Mouse (Mus musculus): ENCODE data around the gene Nus1. TPM values are rescaled to one million over a fixed set of nuclear protein-coding genes. Genes with fewer than 3 reads are reported as not detected.

The Nus1 gene
- polyA plus RNA-seq (2015; fragmentation: Nextera tagmentation; extraction: Ambion mirVana) = 8.3 and 8.4 TPM in 2 replicates

GRCm38 (mm10) chr10:52417299-52417997 is at the start of gene Nus1:
Nus1 (plus strand) TSS chr10:52417547.
- H3K4me3 ChIP-seq (ENCODE audit: low read length) = peak within 1 kb of the TSS; percentile 87
- ATAC-seq (replicated peaks; ENCODE audit: extremely low read depth, insufficient read depth, low FRiP score) = peak; percentile 97
- H3K36me3 ChIP-seq (ENCODE audit: control insufficient read depth, insufficient read depth) = no peaks in the 10 kb centered on the region
- no peaks in the 10 kb centered on the region for H3K9me3 ChIP-seq (replicated peaks; ENCODE audit: control insufficient read depth, low read length)
- H3K4me1 ChIP-seq (ENCODE audit: control insufficient read depth, insufficient read depth, low read length) = peaks cover 29% of the 10 kb centered on the region
- H3K27ac ChIP-seq (ENCODE audit: low read length) = peak within 1 kb of the TSS; percentile 95
- H3K9ac ChIP-seq (ENCODE audit: low read length) = peak within 1 kb of the TSS; percentile 93
- no peaks in the 10 kb centered on the region for H3K27me3 ChIP-seq (ENCODE audit: control insufficient read depth, insufficient read depth, low read length)
- under 1% methylated on average over 60 of the region's 79 CpGs for WGBS
- peak within 1 kb of the TSS; percentile 75 for H3K4me2 ChIP-seq (ENCODE audit: low read depth, low read length)

- H3K4me1 ChIP-seq (ENCODE audit: control insufficient read depth, insufficient read depth, low read length) = no peaks in the 10 kb centered on the region
- no peak for ATAC-seq (replicated peaks; ENCODE audit: extremely low read depth, insufficient read depth, low FRiP score)
- WGBS = 69% methylated on average over 4 of the region's 4 CpGs
These were observed 49.0 kb upstream of the Nus1 start for GRCm38 (mm10) chr10:52368376-52368775.

DNA sequence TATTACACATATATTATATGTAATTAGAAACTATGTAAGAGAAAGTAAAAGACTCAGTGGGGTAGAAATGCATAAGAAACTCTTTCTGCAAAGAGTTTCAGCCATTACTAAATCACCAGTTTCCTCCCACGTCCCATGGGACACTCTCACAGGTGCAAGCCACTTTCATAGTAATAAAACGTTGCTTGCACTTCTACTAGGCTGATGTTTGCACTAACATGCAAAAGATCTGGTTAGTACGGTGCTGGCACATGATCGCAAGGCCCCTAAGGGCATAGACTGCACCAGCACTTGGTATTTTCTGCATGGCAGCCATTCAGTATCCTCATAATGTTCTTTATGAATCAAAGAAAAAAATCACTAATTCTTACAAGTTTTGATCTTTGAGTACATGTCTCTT is 43.5 kb upstream of the Nus1 start:
- Histone ChIP-seq H3K4me3 (ENCODE audit: low read length) (no peak overlapping the region), H3K9me3 (replicated peaks; ENCODE audit: control insufficient read depth, low read length) (no peaks in the 10 kb centered on the region), H3K36me3 (ENCODE audit: control insufficient read depth, insufficient read depth) (no peaks in the 10 kb centered on the region), H3K4me1 (ENCODE audit: control insufficient read depth, insufficient read depth, low read length) (no peaks in the 10 kb centered on the region), H3K27me3 (ENCODE audit: control insufficient read depth, insufficient read depth, low read length) (no peaks in the 10 kb centered on the region), H3K4me2 (ENCODE audit: low read depth, low read length) (no peak overlapping the region), H3K9ac (ENCODE audit: low read length) (no peak overlapping the region), H3K27ac (ENCODE audit: low read length) (no peak overlapping the region)
- no peak for ATAC-seq (replicated peaks; ENCODE audit: extremely low read depth, insufficient read depth, low FRiP score)
- 81% methylated on average over 4 of the region's 4 CpGs for WGBS

More at GRCm38 (mm10) chr10:52368376-52368775, 49.0 kb upstream of the Nus1 start:
- Histone ChIP-seq H3K27ac (ENCODE audit: low read length) (no peak overlapping the region), H3K4me3 (ENCODE audit: low read length) (no peak overlapping the region), H3K9me3 (replicated peaks; ENCODE audit: control insufficient read depth, low read length) (no peaks in the 10 kb centered on the region), H3K4me2 (ENCODE audit: low read depth, low read length) (no peak overlapping the region), H3K9ac (ENCODE audit: low read length) (no peak overlapping the region), H3K36me3 (ENCODE audit: control insufficient read depth, insufficient read depth) (no peaks in the 10 kb centered on the region), H3K27me3 (ENCODE audit: control insufficient read depth, insufficient read depth, low read length) (no peaks in the 10 kb centered on the region)

GRCm38 (mm10) chr10:52374651-52375050 is 42.7 kb upstream of the Nus1 start:
- H3K4me2 ChIP-seq (ENCODE audit: low read depth, low read length) = no peak overlapping the region
- no peaks in the 10 kb centered on the region for H3K27me3 ChIP-seq (ENCODE audit: control insufficient read depth, insufficient read depth, low read length)
- H3K9me3 ChIP-seq (replicated peaks; ENCODE audit: control insufficient read depth, low read length) = no peaks in the 10 kb centered on the region
- H3K4me1 ChIP-seq (ENCODE audit: control insufficient read depth, insufficient read depth, low read length) = peaks cover 2% of the 10 kb centered on the region; the same call in 1 of the 2 replicates
- H3K9ac ChIP-seq (ENCODE audit: low read length) = no peak overlapping the region
- no peak overlapping the region for H3K4me3 ChIP-seq (ENCODE audit: low read length)
- ATAC-seq (replicated peaks; ENCODE audit: extremely low read depth, insufficient read depth, low FRiP score) = no peak
- no peaks in the 10 kb centered on the region for H3K36me3 ChIP-seq (ENCODE audit: control insufficient read depth, insufficient read depth)
- H3K27ac ChIP-seq (ENCODE audit: low read length) = no peak overlapping the region

DNA sequence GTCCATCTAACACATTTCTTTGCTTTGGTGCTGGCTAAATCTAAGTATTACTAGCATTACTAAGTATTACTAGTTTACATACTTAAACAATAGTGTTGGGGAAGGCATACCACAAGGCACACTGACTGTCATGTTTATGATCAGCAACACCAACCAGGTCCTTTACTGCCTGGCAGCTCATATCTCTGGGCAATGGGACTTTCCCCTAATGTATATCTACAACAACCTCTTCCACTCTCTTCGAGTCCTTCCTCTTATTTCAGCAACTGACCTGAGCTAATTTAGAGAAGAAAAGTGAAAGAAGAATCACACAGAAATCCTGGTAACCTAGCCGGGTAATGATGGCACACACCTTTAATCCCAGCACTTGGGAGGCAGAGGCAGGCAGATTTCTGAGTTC is 40.9 kb upstream of the Nus1 start:
- no peaks in the 10 kb centered on the region for H3K9me3 ChIP-seq (replicated peaks; ENCODE audit: control insufficient read depth, low read length)
- H3K36me3 ChIP-seq (ENCODE audit: control insufficient read depth, insufficient read depth) = no peaks in the 10 kb centered on the region
- H3K27ac ChIP-seq (ENCODE audit: low read length) = no peak overlapping the region
- H3K9ac ChIP-seq (ENCODE audit: low read length) = no peak overlapping the region
- no peak overlapping the region for H3K4me2 ChIP-seq (ENCODE audit: low read depth, low read length)
- no peaks in the 10 kb centered on the region for H3K27me3 ChIP-seq (ENCODE audit: control insufficient read depth, insufficient read depth, low read length)
- 78% methylated on average over 2 of the region's 2 CpGs for WGBS
- H3K4me1 ChIP-seq (ENCODE audit: control insufficient read depth, insufficient read depth, low read length) = peaks cover 7% of the 10 kb centered on the region
- no peak for ATAC-seq (replicated peaks; ENCODE audit: extremely low read depth, insufficient read depth, low FRiP score)
- no peak overlapping the region for H3K4me3 ChIP-seq (ENCODE audit: low read length)

DNA sequence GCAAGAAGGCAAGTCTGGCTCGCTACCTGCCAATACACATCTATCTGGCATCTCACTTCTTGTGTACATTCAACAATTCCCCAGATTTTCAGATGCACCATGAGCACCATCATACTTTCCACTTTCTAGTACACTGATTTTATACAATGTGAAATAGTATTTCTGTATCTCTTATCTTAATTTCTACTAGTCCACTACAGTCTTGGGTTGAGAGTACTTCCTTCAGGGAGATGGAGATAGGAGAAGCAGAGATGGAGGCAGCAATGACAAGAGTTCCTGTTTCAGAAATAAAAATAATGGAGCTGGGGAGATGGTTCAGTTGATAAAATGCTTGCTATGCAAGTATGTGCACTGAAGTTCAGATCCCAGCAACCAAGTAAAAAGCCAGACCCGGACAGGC is 39.5 kb upstream of the Nus1 start:
- no peaks in the 10 kb centered on the region for H3K27me3 ChIP-seq (ENCODE audit: control insufficient read depth, insufficient read depth, low read length)
- 87% methylated on average over 2 of the region's 2 CpGs for WGBS
- ATAC-seq (replicated peaks; ENCODE audit: extremely low read depth, insufficient read depth, low FRiP score) = no peak
- H3K4me2 ChIP-seq (ENCODE audit: low read depth, low read length) = no peak overlapping the region
- no peak overlapping the region for H3K4me3 ChIP-seq (ENCODE audit: low read length)
- no peak overlapping the region for H3K9ac ChIP-seq (ENCODE audit: low read length)
- peaks cover 8% of the 10 kb centered on the region for H3K4me1 ChIP-seq (ENCODE audit: control insufficient read depth, insufficient read depth, low read length)
- no peaks in the 10 kb centered on the region for H3K36me3 ChIP-seq (ENCODE audit: control insufficient read depth, insufficient read depth)
- H3K9me3 ChIP-seq (replicated peaks; ENCODE audit: control insufficient read depth, low read length) = no peaks in the 10 kb centered on the region
- no peak overlapping the region for H3K27ac ChIP-seq (ENCODE audit: low read length)

GRCm38 (mm10) chr10:52381321-52381801 is 36.0 kb upstream of the Nus1 start:
- no peaks in the 10 kb centered on the region for H3K36me3 ChIP-seq (ENCODE audit: control insufficient read depth, insufficient read depth)
- peak; percentile 37 for ATAC-seq (replicated peaks; ENCODE audit: extremely low read depth, insufficient read depth, low FRiP score)
- H3K9me3 ChIP-seq (replicated peaks; ENCODE audit: control insufficient read depth, low read length) = no peaks in the 10 kb centered on the region
- peaks cover 14% of the 10 kb centered on the region for H3K4me1 ChIP-seq (ENCODE audit: control insufficient read depth, insufficient read depth, low read length)
- H3K27me3 ChIP-seq (ENCODE audit: control insufficient read depth, insufficient read depth, low read length) = no peaks in the 10 kb centered on the region
- H3K9ac ChIP-seq (ENCODE audit: low read length) = peak overlapping the region; percentile 95
- peak overlapping the region; percentile 93 for H3K4me2 ChIP-seq (ENCODE audit: low read depth, low read length)
- peak overlapping the region; percentile 96 for H3K4me3 ChIP-seq (ENCODE audit: low read length)
- H3K27ac ChIP-seq (ENCODE audit: low read length) = peak overlapping the region; percentile 87
- WGBS = under 1% methylated on average over 19 of the region's 19 CpGs

DNA sequence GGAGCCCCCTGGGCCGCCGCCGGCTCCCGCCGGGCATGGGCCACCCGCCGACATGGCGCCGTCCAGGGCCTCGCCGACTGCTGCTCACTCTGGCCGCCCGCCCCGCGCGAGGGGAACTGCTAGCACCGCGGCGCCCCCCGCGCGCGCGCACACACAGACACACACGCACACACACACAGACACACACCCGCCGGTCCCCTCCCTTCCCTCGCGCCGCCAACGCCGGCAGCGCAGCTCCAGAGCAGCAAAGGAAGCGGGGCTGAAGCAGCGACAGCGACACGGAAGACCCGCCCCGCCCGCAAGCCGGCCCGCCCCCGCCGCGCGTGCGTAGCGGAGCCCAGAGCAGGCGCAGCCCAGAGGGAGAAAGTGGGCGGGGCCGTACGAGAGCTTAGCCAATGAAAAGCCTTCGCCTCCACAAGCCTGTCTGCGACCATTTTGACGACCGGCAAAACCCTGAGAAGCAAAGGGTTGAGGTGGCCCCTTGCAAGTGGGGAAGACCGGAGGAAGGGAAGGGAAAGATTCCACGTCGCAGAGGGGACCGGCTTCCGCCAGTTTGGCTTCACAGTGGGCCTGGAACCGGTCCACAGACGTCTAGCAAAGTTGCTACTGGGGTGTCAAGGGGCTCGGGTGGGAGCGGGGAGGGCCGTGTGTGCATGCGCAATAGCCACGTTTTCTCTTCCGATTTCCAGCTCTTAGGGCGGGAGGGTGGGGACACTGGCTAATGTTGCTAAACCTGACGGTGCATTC is 35.3 kb upstream of the Nus1 start, which contains the start of gene Gopc:
Gopc (minus strand) TSS at position 280 of the 747 bp plus-strand sequence.
- peak within 1 kb of the TSS; percentile 96 for H3K4me3 ChIP-seq (ENCODE audit: low read length)
- no peaks in the 10 kb centered on the region for H3K36me3 ChIP-seq (ENCODE audit: control insufficient read depth, insufficient read depth)
- under 1% methylated on average over 71 of the region's 71 CpGs for WGBS
- peak within 1 kb of the TSS; percentile 93 for H3K4me2 ChIP-seq (ENCODE audit: low read depth, low read length)
- H3K27me3 ChIP-seq (ENCODE audit: control insufficient read depth, insufficient read depth, low read length) = no peaks in the 10 kb centered on the region
- peak; percentile 99 for ATAC-seq (replicated peaks; ENCODE audit: extremely low read depth, insufficient read depth, low FRiP score)
- no peaks in the 10 kb centered on the region for H3K9me3 ChIP-seq (replicated peaks; ENCODE audit: control insufficient read depth, low read length)
- peak within 1 kb of the TSS; percentile 96 for H3K27ac ChIP-seq (ENCODE audit: low read length)
- H3K9ac ChIP-seq (ENCODE audit: low read length) = peak within 1 kb of the TSS; percentile 95
- peaks cover 14% of the 10 kb centered on the region for H3K4me1 ChIP-seq (ENCODE audit: control insufficient read depth, insufficient read depth, low read length)

DNA sequence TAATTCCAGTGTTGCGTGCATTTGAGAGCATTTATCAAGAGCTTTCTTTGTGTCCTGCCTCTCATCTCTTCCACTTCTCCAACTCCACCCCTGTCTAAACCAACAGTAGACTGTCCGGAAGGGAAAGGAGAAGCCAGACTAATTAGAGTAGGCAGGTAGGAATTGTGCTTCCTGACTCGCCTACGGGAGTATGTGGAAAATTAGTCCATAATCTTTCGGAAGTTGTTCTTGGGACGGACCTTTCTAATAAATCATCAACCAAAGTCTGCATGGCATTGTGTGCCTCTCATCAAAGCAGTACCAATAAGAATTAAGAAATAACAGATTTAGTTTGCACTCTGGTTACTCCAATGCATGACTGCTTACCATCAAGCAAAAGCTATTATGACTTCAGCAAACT is 34.3 kb upstream of the Nus1 start:
- peak overlapping the region; percentile 65 for H3K4me2 ChIP-seq (ENCODE audit: low read depth, low read length)
- no peak for ATAC-seq (replicated peaks; ENCODE audit: extremely low read depth, insufficient read depth, low FRiP score)
- peaks cover 14% of the 10 kb centered on the region for H3K4me1 ChIP-seq (ENCODE audit: control insufficient read depth, insufficient read depth, low read length)
- H3K27ac ChIP-seq (ENCODE audit: low read length) = 0 out of 2 replicates have a peak overlapping the region, but pooled peaks have one; percentile 4
- 72% methylated on average over 6 of the region's 6 CpGs for WGBS
- H3K36me3 ChIP-seq (ENCODE audit: control insufficient read depth, insufficient read depth) = no peaks in the 10 kb centered on the region
- H3K27me3 ChIP-seq (ENCODE audit: control insufficient read depth, insufficient read depth, low read length) = no peaks in the 10 kb centered on the region
- H3K9me3 ChIP-seq (replicated peaks; ENCODE audit: control insufficient read depth, low read length) = no peaks in the 10 kb centered on the region
- H3K9ac ChIP-seq (ENCODE audit: low read length) = peak overlapping the region; percentile 95
- peak overlapping the region; percentile 96 for H3K4me3 ChIP-seq (ENCODE audit: low read length)

Data from heart, embryonic 16.5 days (tissue).